Mouse (Mus musculus) limb, embryonic 15.5 days (tissue): ENCODE data around the gene Aim2. TPM values are rescaled to one million over a fixed set of nuclear protein-coding genes. Genes with fewer than 3 reads are reported as not detected.

Experiments
- ATAC-seq: fragments of 200-750 bp; cut with Nextera tagmentation; 2 replicates; pipeline ENCODE4 v1.8.0; 2017; ENCODE audit warnings: low read depth, moderate TSS enrichment; ENCODE audit not compliant: insufficient number of reproducible peaks, low FRiP score, low TSS enrichment
- H3K27ac ChIP-seq: fragments of 300-500 bp; sonication (generic); 2 replicates; pipeline ENCODE4 v1.5.1; 2015; ENCODE audit warnings: moderate library complexity, mild to moderate bottlenecking, inconsistent platforms
- H3K27me3 ChIP-seq: fragments of 300-500 bp; sonication (generic); 2 replicates; pipeline ENCODE4 v1.6.1; 2015; ENCODE audit warnings: inconsistent platforms
- H3K36me3 ChIP-seq: fragments of 300-500 bp; sonication (generic); 2 replicates; pipeline ENCODE4 v1.6.1; 2015; ENCODE audit warnings: inconsistent platforms
- H3K4me1 ChIP-seq: fragments of 300-500 bp; sonication (generic); 2 replicates; pipeline ENCODE4 v1.6.1; 2015; ENCODE audit warnings: inconsistent platforms
- H3K4me2 ChIP-seq: fragments of 300-500 bp; sonication (generic); 2 replicates; pipeline ENCODE4 v1.6.1; 2015; ENCODE audit warnings: mild to moderate bottlenecking, inconsistent platforms
- H3K4me3 ChIP-seq: fragments of 300-500 bp; sonication (generic); 2 replicates; pipeline ENCODE4 v1.5.1; 2015; ENCODE audit warnings: mild to moderate bottlenecking, inconsistent platforms
- H3K9ac ChIP-seq: fragments of 300-500 bp; sonication (generic); 2 replicates; pipeline ENCODE4 v1.6.1; 2015; ENCODE audit warnings: inconsistent platforms
- H3K9me3 ChIP-seq: fragments of 300-500 bp; sonication (generic); 2 replicates; pipeline ENCODE4 v1.6.1; 2016; ENCODE audit warnings: inconsistent platforms
- WGBS: fragments of 180-500 bp; shearing (Covaris S2); methylation state at CpG from one replicate; pipeline ENCODE4 v1.1.7; 2015; 5-methylcytosine and 5-hydroxymethylcytosine counted together
- polyA plus RNA-seq: library from polyadenylated mRNA; unstranded; fragments of >200 nt; fragmentation: Nextera tagmentation; extraction: Ambion mirVana; gene quantifications from 2 replicates; pipeline ENCODE4 v1.2.1, GENCODE M21; 2015

Aim2 gene
- polyA plus RNA-seq, 1 experiment from 2014 or later, result 1.4 TPM

- H3K4me3 ChIP-seq, result no peak overlapping the region
- H3K9me3 ChIP-seq, result no peaks in the 10 kb centered on the region
- H3K4me2 ChIP-seq, result no peak overlapping the region
- 60% methylated on average over 2 of the region's 2 CpGs for WGBS
- peaks cover 53% of the 10 kb centered on the region for H3K27me3 ChIP-seq
- H3K27ac ChIP-seq, result no peak overlapping the region
- H3K36me3 ChIP-seq, result no peaks in the 10 kb centered on the region
- no peak for ATAC-seq
- H3K4me1 ChIP-seq, result peaks cover 18% of the 10 kb centered on the region
- H3K9ac ChIP-seq, result no peak overlapping the region
Measured at GRCm38 (mm10) chr1:173369611-173370010, 18.9 kb downstream of the Aim2 start.

GRCm38 (mm10) chr1:173370456-173370855, 19.8 kb downstream of the Aim2 start:
- no peaks in the 10 kb centered on the region for H3K36me3 ChIP-seq
- H3K4me2 ChIP-seq, result no peak overlapping the region
- H3K27me3 ChIP-seq, result peaks cover 45% of the 10 kb centered on the region
- H3K4me1 ChIP-seq, result peaks cover 18% of the 10 kb centered on the region
- H3K9ac ChIP-seq, result no peak overlapping the region
- H3K4me3 ChIP-seq, result no peak overlapping the region
- no peak for ATAC-seq
- WGBS, result 67% methylated on average over 6 of the region's 6 CpGs
- H3K27ac ChIP-seq, result no peak overlapping the region
- H3K9me3 ChIP-seq, result no peaks in the 10 kb centered on the region

- Histone ChIP-seq H3K36me3 (no peaks in the 10 kb centered on the region), H3K4me1 (peaks cover 13% of the 10 kb centered on the region), H3K27ac (no peak overlapping the region), H3K27me3 (peaks cover 33% of the 10 kb centered on the region), H3K4me2 (no peak overlapping the region), H3K9me3 (no peaks in the 10 kb centered on the region), H3K9ac (no peak overlapping the region), H3K4me3 (no peak overlapping the region)
- 70% methylated on average over 6 of the region's 6 CpGs for WGBS
- ATAC-seq, result no peak
Measured at GRCm38 (mm10) chr1:173371586-173371985, 20.9 kb downstream of the Aim2 start.

- WGBS, result 84% methylated on average over 7 of the region's 7 CpGs
- H3K27ac ChIP-seq, result no peak overlapping the region
- H3K4me1 ChIP-seq, result no peaks in the 10 kb centered on the region
- H3K9me3 ChIP-seq, result no peaks in the 10 kb centered on the region
- no peak overlapping the region for H3K9ac ChIP-seq
- no peak overlapping the region for H3K4me3 ChIP-seq
- ATAC-seq, result no peak
- peaks cover 12% of the 10 kb centered on the region for H3K27me3 ChIP-seq
- no peak overlapping the region for H3K4me2 ChIP-seq
- H3K36me3 ChIP-seq, result no peaks in the 10 kb centered on the region
Measured at GRCm38 (mm10) chr1:173374020-173374419, 23.3 kb downstream of the Aim2 start.

- no peak overlapping the region for H3K27ac ChIP-seq
- 28% methylated on average over 13 of the region's 13 CpGs for WGBS
- H3K4me1 ChIP-seq, result no peaks in the 10 kb centered on the region
- no peaks in the 10 kb centered on the region for H3K27me3 ChIP-seq
- no peak overlapping the region for H3K9ac ChIP-seq
- no peak overlapping the region for H3K4me3 ChIP-seq
- no peaks in the 10 kb centered on the region for H3K36me3 ChIP-seq
- no peak overlapping the region for H3K4me2 ChIP-seq
- no peak for ATAC-seq
- H3K9me3 ChIP-seq, result no peaks in the 10 kb centered on the region
Measured at GRCm38 (mm10) chr1:173377380-173378112, 26.9 kb downstream of the Aim2 start.

GRCm38 (mm10) chr1:173381436-173381835, 30.8 kb downstream of the Aim2 start:
- Histone ChIP-seq H3K4me1 (no peaks in the 10 kb centered on the region), H3K4me3 (no peak overlapping the region), H3K9me3 (no peaks in the 10 kb centered on the region), H3K27ac (no peak overlapping the region), H3K27me3 (no peaks in the 10 kb centered on the region), H3K9ac (no peak overlapping the region), H3K36me3 (no peaks in the 10 kb centered on the region), H3K4me2 (no peak overlapping the region)
- WGBS, result 86% methylated on average over 6 of the region's 6 CpGs
- no peak for ATAC-seq

- H3K4me1 ChIP-seq, result peaks cover 4% of the 10 kb centered on the region; the same call in 1 of the 2 replicates
- no peaks in the 10 kb centered on the region for H3K36me3 ChIP-seq
- no peak overlapping the region for H3K4me3 ChIP-seq
- no peak overlapping the region for H3K4me2 ChIP-seq
- 2% methylated on average over 3 of the region's 3 CpGs for WGBS
- H3K27me3 ChIP-seq, result no peaks in the 10 kb centered on the region; the same call in 1 of the 2 replicates
- H3K9ac ChIP-seq, result no peak overlapping the region
- H3K27ac ChIP-seq, result no peak overlapping the region
- ATAC-seq, result no peak
- no peaks in the 10 kb centered on the region for H3K9me3 ChIP-seq
Measured at GRCm38 (mm10) chr1:173389431-173389830, 38.8 kb downstream of the Aim2 start.

GRCm38 (mm10) chr1:173389901-173390401, 39.3 kb downstream of the Aim2 start:
- no peak for ATAC-seq
- H3K27ac ChIP-seq, result no peak overlapping the region
- WGBS, result 5% methylated on average over 13 of the region's 13 CpGs
- no peak overlapping the region for H3K4me3 ChIP-seq
- H3K4me2 ChIP-seq, result no peak overlapping the region
- no peaks in the 10 kb centered on the region; the same call in 1 of the 2 replicates for H3K27me3 ChIP-seq
- H3K4me1 ChIP-seq, result peaks cover 4% of the 10 kb centered on the region; the same call in 1 of the 2 replicates
- no peak overlapping the region for H3K9ac ChIP-seq
- H3K9me3 ChIP-seq, result no peaks in the 10 kb centered on the region
- H3K36me3 ChIP-seq, result no peaks in the 10 kb centered on the region

- peaks cover 4% of the 10 kb centered on the region; the same call in 1 of the 2 replicates for H3K4me1 ChIP-seq
- no peaks in the 10 kb centered on the region for H3K36me3 ChIP-seq
- no peak overlapping the region for H3K9ac ChIP-seq
- H3K27me3 ChIP-seq, result no peaks in the 10 kb centered on the region; the same call in 1 of the 2 replicates
- ATAC-seq, result no peak
- H3K27ac ChIP-seq, result no peak overlapping the region
- no peaks in the 10 kb centered on the region for H3K9me3 ChIP-seq
- 80% methylated on average over 6 of the region's 6 CpGs for WGBS
- H3K4me3 ChIP-seq, result no peak overlapping the region
- no peak overlapping the region for H3K4me2 ChIP-seq
Measured at GRCm38 (mm10) chr1:173391754-173392153, 41.1 kb downstream of the Aim2 start.

GRCm38 (mm10) chr1:173398323-173398970, 47.8 kb downstream of the Aim2 start:
- Histone ChIP-seq H3K27me3 (no peaks in the 10 kb centered on the region), H3K4me2 (no peak overlapping the region), H3K9ac (no peak overlapping the region), H3K4me1 (no peaks in the 10 kb centered on the region), H3K36me3 (no peaks in the 10 kb centered on the region), H3K9me3 (no peaks in the 10 kb centered on the region), H3K4me3 (no peak overlapping the region), H3K27ac (no peak overlapping the region)
- WGBS, result 30% methylated on average over 3 of the region's 3 CpGs
- ATAC-seq, result no peak

- Histone ChIP-seq H3K9ac (0 out of 2 replicates have a peak overlapping the region, but pooled peaks have one; percentile 10), H3K27ac (no peak overlapping the region), H3K4me3 (no peak overlapping the region), H3K9me3 (no peaks in the 10 kb centered on the region), H3K27me3 (no peaks in the 10 kb centered on the region), H3K4me1 (no peaks in the 10 kb centered on the region), H3K4me2 (no peak overlapping the region), H3K36me3 (no peaks in the 10 kb centered on the region)
- ATAC-seq, result no peak
- WGBS, result 70% methylated on average over 5 of the region's 5 CpGs
Measured at GRCm38 (mm10) chr1:173404696-173405309, 54.1 kb downstream of the Aim2 start.

GRCm38 (mm10) chr1:173409066-173409465, 58.4 kb downstream of the Aim2 start:
- no peaks in the 10 kb centered on the region for H3K9me3 ChIP-seq
- ATAC-seq, result no peak

More at GRCm38 (mm10) chr1:173409066-173409465, 58.4 kb downstream of the Aim2 start:
- Histone ChIP-seq H3K4me3 (no peak overlapping the region), H3K4me2 (no peak overlapping the region), H3K27ac (no peak overlapping the region), H3K4me1 (no peaks in the 10 kb centered on the region), H3K36me3 (no peaks in the 10 kb centered on the region), H3K9ac (no peak overlapping the region), H3K27me3 (no peaks in the 10 kb centered on the region)
